Mouse (Mus musculus) ES-E14 (cell line): Measurements from ENCODE around the gene L3mbtl3. TPM values are rescaled to one million over a fixed set of nuclear protein-coding genes. Genes with fewer than 3 reads are reported as not detected.

Source experiments
- DNase-seq: peaks from one replicate; pipeline ENCODE4 v3.0.0-alpha.2; 2013; ENCODE audit warnings: low read depth, low spot score
- H3K27ac ChIP-seq: 2 replicates; pipeline ENCODE4 v1.5.1; 2012; ENCODE audit warnings: low read depth, mild to moderate bottlenecking, low read length, moderate library complexity, mixed read lengths; ENCODE audit not compliant: poor library complexity, insufficient read depth, severe bottlenecking
- H3K36me3 ChIP-seq: 2 replicates; pipeline ENCODE4 v1.6.1; 2012; ENCODE audit warnings: mild to moderate bottlenecking, low read length, moderate library complexity, mixed read lengths; ENCODE audit not compliant: control insufficient read depth, poor library complexity, insufficient read depth, severe bottlenecking
- H3K4me1 ChIP-seq, 2 experiments: fragments of 150-350 bp in 1 of 2; sonication (generic) in 1 of 2; 2 replicates each; pipeline ENCODE4 v1.6.1; 2012; ENCODE audit warnings: low read length in 2 of 2, mild to moderate bottlenecking in 1 of 2, mixed read lengths in 1 of 2; ENCODE audit not compliant: control insufficient read depth in 2 of 2, insufficient read depth in 2 of 2, poor library complexity in 1 of 2
- H3K4me3 ChIP-seq, 2 experiments: fragments of 150-350 bp in 1 of 2; sonication (generic) in 1 of 2; 2 replicates each; pipeline ENCODE4 v1.5.1; 2012; ENCODE audit warnings: low read length in 2 of 2, low read depth in 1 of 2, mild to moderate bottlenecking in 1 of 2, mixed read lengths in 1 of 2; ENCODE audit not compliant: insufficient read depth in 1 of 2, poor library complexity in 1 of 2, severe bottlenecking in 1 of 2
- H3K9ac ChIP-seq: 2 replicates; pipeline ENCODE4 v1.6.1; 2012; ENCODE audit warnings: low read depth, mild to moderate bottlenecking, low read length, mixed read lengths; ENCODE audit not compliant: poor library complexity, insufficient read depth, severe bottlenecking
- H3K9me3 ChIP-seq: fragments of 150-350 bp; sonication (generic); 2 replicates; pipeline ENCODE4 v1.6.1; 2012; ENCODE audit warnings: low read depth, mild to moderate bottlenecking, low read length; ENCODE audit not compliant: control insufficient read depth, insufficient read depth
- CHD2 ChIP-seq: IDR thresholded peaks from 2 replicates; pipeline ENCODE4 v1.6.1; 2014; ENCODE audit warnings: mild to moderate bottlenecking, low read depth, low read length, inconsistent platforms
- HCFC1 ChIP-seq: IDR thresholded peaks from 2 replicates; pipeline ENCODE4 v1.6.1; 2012; ENCODE audit warnings: low read length, inconsistent platforms, borderline replicate concordance; ENCODE audit not compliant: insufficient read depth
- MAFK ChIP-seq: IDR thresholded peaks from 2 replicates; pipeline ENCODE4 v1.6.1; 2014; ENCODE audit warnings: mild to moderate bottlenecking, low read depth, low read length, inconsistent platforms; ENCODE audit not compliant: insufficient read depth
- ZC3H11A ChIP-seq: IDR thresholded peaks from 2 replicates; pipeline ENCODE4 v1.6.1; 2012; ENCODE audit warnings: low read depth, mild to moderate bottlenecking, inconsistent platforms, low read length, borderline replicate concordance
- ZNF384 ChIP-seq: IDR thresholded peaks from 2 replicates; pipeline ENCODE4 v1.6.1; 2012; ENCODE audit warnings: low read depth, low read length, inconsistent platforms
- in situ Hi-C, 2 experiments: fragments of 600-800 bp; cut with MboI; formaldehyde crosslinking; loops; one replicate each; pipeline ENCODE4 v1.15.1; 2025; ENCODE audit warnings: low sequenced_read_pairs in 2 of 2, inconsistent platforms in 1 of 2; ENCODE audit not compliant: unreplicated experiment in 2 of 2
- total RNA-seq: library from RNA; depleted of rRNA; stranded (reverse); fragments of 300-350 nt; gene quantifications from 2 replicates; pipeline ENCODE4 v1.2.3, GENCODE M21; 2012

The L3mbtl3 gene
- total RNA-seq, 1 experiment, result 6.0 TPM

- no peaks in the 10 kb centered on the region for H3K36me3 ChIP-seq
These were observed 78.6 kb downstream of the L3mbtl3 start for GRCm38 (mm10) chr10:26297200-26297599.

GRCm38 (mm10) chr10:26287136-26287535 is 88.6 kb downstream of the L3mbtl3 start:
- Histone ChIP-seq H3K4me1 (no peaks in the 10 kb centered on the region), H3K4me3 (no peak overlapping the region), H3K9me3 (no peaks in the 10 kb centered on the region), H3K27ac (no peak overlapping the region), H3K36me3 (no peaks in the 10 kb centered on the region), H3K9ac (no peak overlapping the region)
- no peak for DNase-seq
- in situ Hi-C loops, result no loop called here
- TF ChIP-seq MAFK (no peak), ZNF384 (no peak), CHD2 (no peak), ZC3H11A (no peak), HCFC1 (no peak)

More at GRCm38 (mm10) chr10:26297200-26297599, 78.6 kb downstream of the L3mbtl3 start:
- no peak overlapping the region for H3K9ac ChIP-seq
- no peak for DNase-seq
- H3K9me3 ChIP-seq, result no peaks in the 10 kb centered on the region
- in situ Hi-C loops, result no loop called here
- TF ChIP-seq ZNF384 (no peak), HCFC1 (no peak), MAFK (no peak), CHD2 (no peak), ZC3H11A (no peak)
- no peaks in the 10 kb centered on the region for H3K4me1 ChIP-seq
- H3K27ac ChIP-seq, result no peak overlapping the region
- H3K4me3 ChIP-seq, result no peak overlapping the region

GRCm38 (mm10) chr10:26280009-26280408 is 95.8 kb downstream of the L3mbtl3 start:
- no peaks in the 10 kb centered on the region for H3K36me3 ChIP-seq
- no peak for TF ChIP-seq MAFK
- no peak for TF ChIP-seq ZC3H11A
- no peak for TF ChIP-seq ZNF384
- TF ChIP-seq HCFC1, result no peak
- no peak for TF ChIP-seq CHD2
- in situ Hi-C loops, result no loop called here
- peaks cover 0 to 4% of the 10 kb centered on the region in 2 experiments; a peak in 1 of 4 replicates for H3K4me1 ChIP-seq
- H3K9me3 ChIP-seq, result no peaks in the 10 kb centered on the region
- H3K27ac ChIP-seq, result no peak overlapping the region
- DNase-seq, result no peak
- no peak overlapping the region for H3K9ac ChIP-seq
- no peak overlapping the region for H3K4me3 ChIP-seq

- Histone ChIP-seq H3K4me3 (no peak overlapping the region), H3K4me1 (peaks cover 0 to 4% of the 10 kb centered on the region in 2 experiments; a peak in 1 of 4 replicates), H3K9ac (no peak overlapping the region), H3K9me3 (no peaks in the 10 kb centered on the region), H3K27ac (no peak overlapping the region), H3K36me3 (no peaks in the 10 kb centered on the region)
- TF ChIP-seq CHD2 (no peak), HCFC1 (no peak), ZNF384 (no peak), MAFK (no peak), ZC3H11A (no peak)
- in situ Hi-C loops, result no loop called here
- no peak for DNase-seq
These were observed 100.4 kb downstream of the L3mbtl3 start for GRCm38 (mm10) chr10:26275414-26275813.
